Mouse (Mus musculus) stomach, embryonic 14.5 days (tissue): ENCODE data around the gene Dcst1. TPM values are rescaled to one million over a fixed set of nuclear protein-coding genes. Genes with fewer than 3 reads are reported as not detected.
A peak's percentile ranks its signal among the peaks of the same experiment; 100 is the strongest.

ENCODE experiments used
- ATAC-seq: fragments of 200-750 bp; cut with Nextera tagmentation; 2 replicates; pipeline ENCODE4 v1.8.0; 2017; ENCODE audit warnings: low read depth, moderate TSS enrichment; ENCODE audit not compliant: insufficient number of reproducible peaks, insufficient read depth, low FRiP score
- H3K27ac ChIP-seq: fragments of 300-500 bp; sonication (generic); 2 replicates; pipeline ENCODE4 v1.5.1; 2014; ENCODE audit warnings: mild to moderate bottlenecking, low read length, moderate library complexity, mixed read lengths
- H3K27me3 ChIP-seq: fragments of 300-500 bp; sonication (generic); 2 replicates; pipeline ENCODE4 v1.6.1; 2014; ENCODE audit warnings: low read length, control low read depth, mixed read lengths; ENCODE audit not compliant: control insufficient read depth, insufficient read depth
- H3K36me3 ChIP-seq: fragments of 300-500 bp; sonication (generic); 2 replicates; pipeline ENCODE4 v1.6.1; 2014; ENCODE audit warnings: mild to moderate bottlenecking, control low read depth, low read length, moderate library complexity, mixed read lengths; ENCODE audit not compliant: control insufficient read depth, insufficient read depth
- H3K4me1 ChIP-seq: fragments of 300-500 bp; sonication (generic); 2 replicates; pipeline ENCODE4 v1.6.1; 2014; ENCODE audit warnings: low read length, control low read depth, mixed read lengths; ENCODE audit not compliant: control insufficient read depth, insufficient read depth
- H3K4me2 ChIP-seq: fragments of 300-500 bp; sonication (generic); replicated peaks from 2 replicates; pipeline ENCODE4 v1.6.1; 2014; ENCODE audit warnings: low read depth, low read length, control low read depth
- H3K4me3 ChIP-seq: fragments of 300-500 bp; sonication (generic); 2 replicates; pipeline ENCODE4 v1.5.1; 2014; ENCODE audit warnings: low read depth, low read length, control low read depth
- H3K9ac ChIP-seq: fragments of 300-500 bp; sonication (generic); replicated peaks from 2 replicates; pipeline ENCODE4 v1.6.1; 2014; ENCODE audit warnings: low read depth, mild to moderate bottlenecking, control low read depth, low read length, moderate library complexity, mixed read lengths
- H3K9me3 ChIP-seq: fragments of 300-500 bp; sonication (generic); 2 replicates; pipeline ENCODE4 v1.6.1; 2016; ENCODE audit warnings: low read depth, low read length, control low read depth; ENCODE audit not compliant: control insufficient read depth
- WGBS: fragments of 180-500 bp; shearing (Covaris S2); extraction: QIAGEN DNeasy Blood & Tissue Kit; methylation state at CpG from one replicate; pipeline ENCODE4 v1.1.7; 2014; 5-methylcytosine and 5-hydroxymethylcytosine counted together
- polyA plus RNA-seq: library from polyadenylated mRNA; unstranded; fragments of >200 nt; fragmentation: Nextera tagmentation; extraction: Ambion mirVana; gene quantifications from 2 replicates; pipeline ENCODE4 v1.2.1, GENCODE M21; 2014

Dcst1 gene
- polyA plus RNA-seq, 1 experiment from 2014 or later, result 0.55 TPM

DNA sequence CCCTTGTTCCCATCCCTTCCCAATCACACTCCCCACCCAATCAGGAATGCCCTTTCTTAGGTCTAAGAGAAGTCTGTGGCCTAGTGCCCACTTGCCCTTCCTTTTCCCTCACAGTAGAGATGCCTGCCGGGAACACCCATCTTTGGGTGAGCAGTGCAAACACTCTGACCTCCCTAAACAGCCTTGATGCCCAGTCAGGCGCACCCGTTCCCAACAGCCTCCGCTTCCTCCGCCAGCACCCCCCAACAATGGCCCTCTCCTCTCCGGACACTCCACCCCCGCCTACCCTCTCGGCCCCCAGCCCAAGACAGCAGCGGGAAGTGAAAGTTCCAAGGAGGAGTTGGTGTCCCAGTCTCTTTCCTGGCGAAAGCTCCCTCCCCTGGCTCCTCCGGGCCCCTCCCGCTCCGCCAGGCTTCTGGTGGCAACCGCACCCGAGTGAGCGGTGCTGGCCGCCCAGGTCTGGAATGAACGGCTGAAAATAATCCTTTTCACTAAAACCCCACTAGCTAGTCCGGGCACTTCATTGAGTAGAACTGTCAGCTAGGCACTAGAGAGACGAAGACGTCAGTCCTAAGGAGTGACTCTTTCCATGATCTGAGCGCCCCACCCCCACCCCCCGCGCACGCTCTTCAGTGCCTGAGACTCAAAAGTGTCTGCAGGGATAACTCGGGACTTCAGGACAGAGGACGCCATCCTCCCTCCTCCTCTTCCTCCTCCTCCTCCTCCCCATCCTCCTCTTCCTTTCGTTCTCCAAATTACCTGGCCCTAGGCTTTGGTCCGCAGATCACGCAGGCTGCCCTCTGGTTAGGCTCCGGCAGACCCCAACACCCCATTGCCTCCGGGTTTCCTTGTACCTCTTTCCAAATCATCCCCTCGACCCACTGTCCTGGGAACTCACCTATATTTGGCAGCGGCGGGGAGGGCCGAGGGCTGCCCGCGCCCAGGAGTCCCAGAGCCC is 15.9 kb downstream of the Dcst1 start:
- peak; percentile 21; the same call in 1 of the 2 replicates for ATAC-seq
- Histone ChIP-seq H3K27me3 (no peaks in the 10 kb centered on the region), H3K4me2 (peak overlapping the region; percentile 85), H3K9ac (peak overlapping the region; percentile 31), H3K9me3 (no peaks in the 10 kb centered on the region), H3K27ac (0 out of 2 replicates have a peak overlapping the region, but pooled peaks have one; percentile 2), H3K36me3 (no peaks in the 10 kb centered on the region), H3K4me1 (peaks cover 10% of the 10 kb centered on the region; the same call in 1 of the 2 replicates), H3K4me3 (peak overlapping the region; percentile 54)
- 2% methylated on average over 38 of the region's 38 CpGs for WGBS

- Histone ChIP-seq H3K4me2 (0 out of 2 replicates have a peak overlapping the region, but pooled peaks have one; percentile 85), H3K36me3 (no peaks in the 10 kb centered on the region; the same call in 1 of the 2 replicates), H3K9me3 (no peaks in the 10 kb centered on the region), H3K4me1 (peaks cover 10% of the 10 kb centered on the region; the same call in 1 of the 2 replicates), H3K9ac (no peak overlapping the region), H3K27me3 (no peaks in the 10 kb centered on the region), H3K27ac (no peak overlapping the region; the same call in 1 of the 2 replicates), H3K4me3 (no peak overlapping the region)
- WGBS, result 80% methylated on average over 1 of the region's 1 CpGs
- no peak for ATAC-seq
Observed at GRCm38 (mm10) chr3:89347916-89348315, 17.1 kb downstream of the Dcst1 start.

GRCm38 (mm10) chr3:89346815-89347540 is 18.1 kb downstream of the Dcst1 start:
- no peak overlapping the region for H3K4me2 ChIP-seq
- no peak overlapping the region for H3K27ac ChIP-seq
- H3K4me1 ChIP-seq, result peaks cover 10% of the 10 kb centered on the region; the same call in 1 of the 2 replicates
- H3K9me3 ChIP-seq, result no peaks in the 10 kb centered on the region
- H3K36me3 ChIP-seq, result no peaks in the 10 kb centered on the region; the same call in 1 of the 2 replicates
- 85% methylated on average over 10 of the region's 10 CpGs for WGBS
- H3K9ac ChIP-seq, result no peak overlapping the region
- no peaks in the 10 kb centered on the region for H3K27me3 ChIP-seq
- H3K4me3 ChIP-seq, result no peak overlapping the region
- ATAC-seq, result no peak

DNA sequence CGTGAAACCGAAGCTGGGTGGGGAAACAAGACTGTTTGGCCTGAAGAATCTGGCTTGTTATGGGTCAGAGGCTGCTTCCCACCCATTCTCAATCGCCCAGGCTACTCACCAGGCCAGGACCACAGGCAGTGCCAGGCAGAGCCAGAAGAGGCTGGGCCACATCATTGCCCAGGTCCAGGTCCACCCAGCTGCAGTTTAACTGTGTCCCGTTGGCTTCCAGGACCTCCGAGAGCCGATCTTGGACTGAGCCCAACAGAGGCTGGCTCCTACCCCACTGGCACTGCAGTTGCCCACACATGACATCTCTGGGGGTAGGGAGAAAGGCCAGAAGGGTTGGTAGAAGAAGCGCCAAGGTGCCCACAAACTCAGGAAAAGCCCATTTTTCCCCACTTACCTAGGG is 21.8 kb downstream of the Dcst1 start:
- WGBS, result 86% methylated on average over 7 of the region's 7 CpGs

GRCm38 (mm10) chr3:89341794-89342193 is 23.3 kb downstream of the Dcst1 start:
- no peak overlapping the region for H3K27ac ChIP-seq
- H3K27me3 ChIP-seq, result no peaks in the 10 kb centered on the region
- no peak overlapping the region for H3K9ac ChIP-seq
- no peak overlapping the region for H3K4me3 ChIP-seq
- WGBS, result 86% methylated on average over 4 of the region's 4 CpGs
- ATAC-seq, result no peak
- H3K4me2 ChIP-seq, result no peak overlapping the region
- H3K36me3 ChIP-seq, result no peaks in the 10 kb centered on the region; the same call in 1 of the 2 replicates
- H3K4me1 ChIP-seq, result peaks cover 20% of the 10 kb centered on the region
- H3K9me3 ChIP-seq, result no peaks in the 10 kb centered on the region

More for the DNA sequence above, 21.8 kb downstream of the Dcst1 start:
- Histone ChIP-seq H3K4me2 (no peak overlapping the region), H3K9me3 (no peaks in the 10 kb centered on the region), H3K4me3 (no peak overlapping the region), H3K27me3 (no peaks in the 10 kb centered on the region), H3K27ac (no peak overlapping the region), H3K9ac (no peak overlapping the region), H3K36me3 (no peaks in the 10 kb centered on the region; the same call in 1 of the 2 replicates), H3K4me1 (peaks cover 17% of the 10 kb centered on the region)
- ATAC-seq, result no peak

DNA sequence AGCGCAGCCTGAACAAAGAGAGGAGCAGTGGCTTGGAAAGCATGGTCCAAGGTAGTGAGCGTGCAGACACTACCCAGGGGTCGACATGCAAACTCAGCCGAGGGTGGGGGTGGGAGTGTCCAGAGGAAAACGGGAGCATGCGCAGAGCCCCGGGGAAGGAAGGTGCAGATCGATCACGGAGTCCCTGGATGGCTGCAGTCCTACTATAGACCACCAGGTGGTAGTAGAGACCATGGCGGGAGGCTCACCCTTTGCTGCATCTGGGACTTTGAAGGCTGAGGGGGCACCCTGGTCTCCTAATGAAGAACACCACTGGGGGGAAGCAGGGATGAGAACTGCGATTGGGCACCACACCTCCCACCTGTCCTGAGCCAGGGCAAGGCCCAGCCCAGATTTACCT is 24.6 kb downstream of the Dcst1 start:
- H3K9me3 ChIP-seq, result no peaks in the 10 kb centered on the region
- ATAC-seq, result no peak
- peak overlapping the region; percentile 21; the same call in 1 of the 2 replicates for H3K4me3 ChIP-seq
- WGBS, result 4% methylated on average over 11 of the region's 11 CpGs
- no peak overlapping the region for H3K9ac ChIP-seq
- no peaks in the 10 kb centered on the region; the same call in 1 of the 2 replicates for H3K36me3 ChIP-seq
- H3K4me2 ChIP-seq, result peak overlapping the region; percentile 45
- no peak overlapping the region for H3K27ac ChIP-seq
- H3K27me3 ChIP-seq, result no peaks in the 10 kb centered on the region
- peaks cover 32% of the 10 kb centered on the region for H3K4me1 ChIP-seq

DNA sequence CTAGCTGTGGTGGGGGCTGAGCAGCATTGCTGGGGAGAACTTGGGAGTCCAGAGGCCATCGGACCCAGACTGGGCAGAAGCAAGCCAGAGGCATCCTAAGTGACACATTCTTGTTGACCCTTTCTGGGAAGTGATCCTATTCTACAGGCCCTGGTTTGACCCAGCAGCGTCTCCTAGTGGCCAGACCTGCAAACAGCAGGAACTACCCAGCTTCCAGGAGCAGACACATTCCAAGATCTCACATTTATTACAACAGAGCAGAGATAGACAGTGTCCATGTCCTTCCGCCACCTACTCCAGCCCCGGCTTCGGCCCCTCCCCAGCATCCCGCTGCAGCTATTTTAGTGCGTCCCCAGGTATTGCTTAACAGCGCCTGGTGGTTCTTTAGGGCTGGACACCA is 25.6 kb downstream of the Dcst1 start:
- Histone ChIP-seq H3K9ac (no peak overlapping the region), H3K36me3 (peaks cover 3% of the 10 kb centered on the region; the same call in 1 of the 2 replicates), H3K27me3 (no peaks in the 10 kb centered on the region), H3K4me3 (no peak overlapping the region), H3K4me1 (peaks cover 32% of the 10 kb centered on the region), H3K27ac (0 out of 2 replicates have a peak overlapping the region, but pooled peaks have one; percentile 92), H3K9me3 (no peaks in the 10 kb centered on the region), H3K4me2 (no peak overlapping the region; the same call in 1 of the 2 replicates)
- WGBS, result 26% methylated on average over 8 of the region's 8 CpGs
- ATAC-seq, result no peak
